ENCODE assay signal across 20 mouse cellular contexts in genomic region chr19:55184442-55184841, GRCm38 (mm10). TPM values are rescaled to one million over a fixed set of nuclear protein-coding genes. Genes with fewer than 3 reads are reported as not detected.
A peak's percentile ranks its signal among the peaks of the same experiment; 100 is the strongest.
DNase-seq lines count a peak whose midpoint lies in the region; ATAC-seq and TF ChIP-seq lines count a peak whose summit lies in the region.
"Had no signal": no experiment of that assay in that cellular context is flagged by ENCODE, and none has a peak within 500 bp of the region (broad histone marks: within the 10 kb centered on the region; RNA-seq: fewer than 3 reads in every experiment).

No protein-coding gene starts in this region.

- ATAC-seq in forebrain, postnatal 0 days = peak; percentile 38; the same call in 1 of the 2 replicates
- no peak for ATAC-seq in forebrain, embryonic 16.5 days
- ATAC-seq in lung, embryonic 14.5 days (ENCODE audit: insufficient read depth) = no peak
- ATAC-seq: inflammation-experienced regulatory T-cells, adult 6 months; liver, embryonic 12.5 days had no signal

- 39% methylated on average over 7 of the region's 7 CpGs for WGBS in forebrain, postnatal 0 days
- 48% methylated on average over 7 of the region's 7 CpGs for WGBS in forebrain, embryonic 16.5 days
- WGBS in lung, embryonic 14.5 days = 55% methylated on average over 7 of the region's 7 CpGs

- no peaks in the 10 kb centered on the region for H3K36me3 ChIP-seq in forebrain, postnatal 0 days (ENCODE audit: insufficient read depth)
- H3K36me3 ChIP-seq in forebrain, embryonic 16.5 days (ENCODE audit: control insufficient read depth, insufficient read depth) = no peaks in the 10 kb centered on the region
- H3K36me3 ChIP-seq in lung, embryonic 14.5 days (ENCODE audit: insufficient read depth) = no peaks in the 10 kb centered on the region
- H3K36me3 ChIP-seq: embryonic facial prominence, embryonic 12.5 days; heart, embryonic 15.5 days; liver, embryonic 12.5 days had no signal

- no peak overlapping the region for H3K9ac ChIP-seq in forebrain, postnatal 0 days
- no peak overlapping the region for H3K9ac ChIP-seq in forebrain, embryonic 16.5 days (replicated peaks; ENCODE audit: low read depth, low read length)
- no peak overlapping the region for H3K9ac ChIP-seq in lung, embryonic 14.5 days
- H3K9ac ChIP-seq: embryonic facial prominence, embryonic 12.5 days; heart, embryonic 15.5 days; liver, embryonic 12.5 days had no signal

- no peaks in the 10 kb centered on the region for H3K27me3 ChIP-seq in forebrain, postnatal 0 days (ENCODE audit: insufficient read depth, low read length)
- H3K27me3 ChIP-seq in forebrain, embryonic 16.5 days (replicated peaks; ENCODE audit: control insufficient read depth, insufficient read depth, low read length) = no peaks in the 10 kb centered on the region
- no peaks in the 10 kb centered on the region for H3K27me3 ChIP-seq in lung, embryonic 14.5 days (ENCODE audit: insufficient read depth, low read length)
- H3K27me3 ChIP-seq: embryonic facial prominence, embryonic 12.5 days; heart, embryonic 15.5 days; liver, embryonic 12.5 days had no signal

- no peak overlapping the region for H3K27ac ChIP-seq in forebrain, postnatal 0 days (ENCODE audit: low read depth, low read length)
- no peak overlapping the region for H3K27ac ChIP-seq in forebrain, embryonic 16.5 days (ENCODE audit: low read length)
- H3K27ac ChIP-seq in lung, embryonic 14.5 days (ENCODE audit: low read depth) = no peak overlapping the region
- H3K27ac ChIP-seq: embryonic facial prominence, embryonic 12.5 days; heart, embryonic 15.5 days; liver, embryonic 12.5 days had no signal

- H3K4me3 ChIP-seq in forebrain, postnatal 0 days (ENCODE audit: low read depth, low read length) = no peak overlapping the region
- H3K4me3 ChIP-seq in forebrain, embryonic 16.5 days (replicated peaks; ENCODE audit: low read length) = no peak overlapping the region
- H3K4me3 ChIP-seq in lung, embryonic 14.5 days (ENCODE audit: low read depth, low read length) = no peak overlapping the region
- H3K4me3 ChIP-seq: embryonic facial prominence, embryonic 12.5 days; heart, embryonic 15.5 days; liver, embryonic 12.5 days had no signal

- no peak overlapping the region for H3K4me2 ChIP-seq in forebrain, postnatal 0 days (ENCODE audit: low read depth)
- H3K4me2 ChIP-seq in forebrain, embryonic 16.5 days (ENCODE audit: low read length) = no peak overlapping the region
- H3K4me2 ChIP-seq in lung, embryonic 14.5 days = no peak overlapping the region
- H3K4me2 ChIP-seq: embryonic facial prominence, embryonic 12.5 days; heart, embryonic 15.5 days; liver, embryonic 12.5 days had no signal

- H3K9me3 ChIP-seq in forebrain, postnatal 0 days (ENCODE audit: low read length) = no peaks in the 10 kb centered on the region
- H3K9me3 ChIP-seq in forebrain, embryonic 16.5 days (ENCODE audit: control insufficient read depth, low read length) = no peaks in the 10 kb centered on the region
- no peaks in the 10 kb centered on the region for H3K9me3 ChIP-seq in lung, embryonic 14.5 days (ENCODE audit: low read depth, low read length)
- H3K9me3 ChIP-seq: embryonic facial prominence, embryonic 12.5 days; heart, embryonic 15.5 days; liver, embryonic 12.5 days had no signal

- TF ChIP-seq CTCF in forebrain, postnatal 0 days (IDR thresholded peaks at IDR 0.05; ENCODE audit: low read depth) = no peak
- no peak for TF ChIP-seq CTCF in lung, embryonic 14.5 days (IDR thresholded peaks at IDR 0.05; ENCODE audit: low read depth)

- DNase-seq in forebrain, postnatal 0 days = no peak
- DNase-seq in lung, embryonic 14.5 days = peak; percentile 26
- DNase-seq in lung, postnatal 14 days = no peak
- peak; percentile 38 for DNase-seq in adipocyte (ENCODE audit: low spot score)
- peak; percentile 26 for DNase-seq in lung, postnatal 25 days (ENCODE audit: low spot score)
- DNase-seq in natural killer cell, adult 2 months (ENCODE audit: low spot score in 2 of 2) = no peak
- DNase-seq in right cerebral cortex, postnatal 25 days = no peak
- DNase-seq: adrenal gland, adult 8-10 months; gastrocnemius, postnatal 14 days; kidney, postnatal 14 days; layer of hippocampus, postnatal 36 days; left cerebral cortex, postnatal 4 days; spleen, adult 18-20 months had no signal

- no peaks in the 10 kb centered on the region for H3K4me1 ChIP-seq in forebrain, postnatal 0 days (ENCODE audit: insufficient read depth)
- peaks cover 10% of the 10 kb centered on the region for H3K4me1 ChIP-seq in forebrain, embryonic 16.5 days (replicated peaks; ENCODE audit: control insufficient read depth, insufficient read depth, low read length)
- no peaks in the 10 kb centered on the region for H3K4me1 ChIP-seq in lung, embryonic 14.5 days (ENCODE audit: insufficient read depth)
- H3K4me1 ChIP-seq: embryonic facial prominence, embryonic 12.5 days; heart, embryonic 15.5 days; liver, embryonic 12.5 days had no signal

RNA-seq across cellular contexts. Expression of gene Tectb, which starts 3.9 kb away (rescaled TPM):
- 0.46 TPM in 1 of 2 replicates, not detected in the other for total RNA-seq in forebrain, postnatal 0 days (2014; rRNA removed)
- polyA plus RNA-seq in forebrain, postnatal 0 days (2015; fragmentation: Nextera tagmentation; extraction: Ambion mirVana) = 0.16 and 0.20 TPM in 2 replicates
- not detected in 2 replicates for polyA plus RNA-seq in forebrain, embryonic 16.5 days (2015; fragmentation: Nextera tagmentation; extraction: Ambion mirVana)
- polyA plus RNA-seq in lung, embryonic 14.5 days (2014; fragmentation: Nextera tagmentation; extraction: Ambion mirVana) = not detected in 2 replicates
- total RNA-seq: layer of hippocampus, postnatal 36 days; left cerebral cortex, postnatal 4 days; megakaryocyte, adult 5-6 weeks had no signal
- polyA plus RNA-seq: heart, embryonic 15.5 days; inflammation-experienced regulatory T-cells, adult 6 months; neural tube, embryonic 11.5 days had no signal

RNA-seq across cellular contexts. Expression of gene Gucy2g, which starts 56.6 kb away (rescaled TPM):
- total RNA-seq in forebrain, postnatal 0 days (2014; rRNA removed) = 0.08 and 0.14 TPM in 2 replicates
- polyA plus RNA-seq in forebrain, postnatal 0 days (2015; fragmentation: Nextera tagmentation; extraction: Ambion mirVana) = 0.22 and 0.31 TPM in 2 replicates
- polyA plus RNA-seq in forebrain, embryonic 16.5 days (2015; fragmentation: Nextera tagmentation; extraction: Ambion mirVana) = not detected in 2 replicates
- not detected in 2 replicates for polyA plus RNA-seq in lung, embryonic 14.5 days (2014; fragmentation: Nextera tagmentation; extraction: Ambion mirVana)
- total RNA-seq: adrenal gland, adult 8-10 months; megakaryocyte, adult 5-6 weeks had no signal
- polyA plus RNA-seq: embryonic facial prominence, embryonic 12.5 days; heart, embryonic 15.5 days; neural tube, embryonic 11.5 days had no signal

RNA-seq across cellular contexts. Expression of gene Gpam, which starts 57.4 kb away (rescaled TPM):
- total RNA-seq in forebrain, postnatal 0 days (2014; rRNA removed) = 58.6 and 61.4 TPM in 2 replicates
- polyA plus RNA-seq in forebrain, postnatal 0 days (2015; fragmentation: Nextera tagmentation; extraction: Ambion mirVana) = 15.8 and 20.6 TPM in 2 replicates
- 24.7 and 27.9 TPM in 2 replicates for polyA plus RNA-seq in forebrain, embryonic 16.5 days (2015; fragmentation: Nextera tagmentation; extraction: Ambion mirVana)
- 29.4 and 31.0 TPM in 2 replicates for polyA plus RNA-seq in lung, embryonic 14.5 days (2014; fragmentation: Nextera tagmentation; extraction: Ambion mirVana)

Comparison
In these comparisons a context has a peak if more than half of its experiments do, and no peak if none do; other contexts are left out.
1. DNase-seq: peak in lung, embryonic 14.5 days (single experiment), adipocyte (single experiment) and lung, postnatal 25 days (single experiment); none in forebrain, postnatal 0 days (single experiment), lung, postnatal 14 days (single experiment), natural killer cell, adult 2 months (0 of 2) and right cerebral cortex, postnatal 25 days (single experiment).